Mouse (Mus musculus): ENCODE results near the gene Rbfox3. TPM values are rescaled to one million over a fixed set of nuclear protein-coding genes. Genes with fewer than 3 reads are reported as not detected.

Gene Rbfox3
- polyA plus RNA-seq, 1 experiment from 2014 or later: 1.5 TPM

- no peak for ATAC-seq (ENCODE audit: insufficient number of reproducible peaks, insufficient read depth, low FRiP score, low TSS enrichment, low read depth)
- Histone ChIP-seq H3K36me3 (no peaks in the 10 kb centered on the region), H3K27me3 (peaks cover 27% of the 10 kb centered on the region), H3K27ac (no peak overlapping the region), H3K4me3 (no peak overlapping the region), H3K9ac (no peak overlapping the region), H3K4me1 (peaks cover 11% of the 10 kb centered on the region; the same call in 1 of the 2 replicates), H3K4me2 (no peak overlapping the region), H3K9me3 (no peaks in the 10 kb centered on the region)
- WGBS: 16% methylated on average over 4 of the region's 4 CpGs
Observed at GRCm38 (mm10) chr11:118553926-118554325, 357.5 kb downstream of the Rbfox3 start.

GRCm38 (mm10) chr11:118553001-118553400 is 358.4 kb downstream of the Rbfox3 start:
- Histone ChIP-seq H3K4me2 (no peak overlapping the region), H3K4me1 (peaks cover 11% of the 10 kb centered on the region; the same call in 1 of the 2 replicates), H3K27ac (no peak overlapping the region), H3K9me3 (no peaks in the 10 kb centered on the region), H3K36me3 (no peaks in the 10 kb centered on the region), H3K9ac (no peak overlapping the region), H3K4me3 (no peak overlapping the region), H3K27me3 (peaks cover 27% of the 10 kb centered on the region)
- ATAC-seq (ENCODE audit: insufficient number of reproducible peaks, insufficient read depth, low FRiP score, low TSS enrichment, low read depth): no peak
- WGBS: 35% methylated on average over 6 of the region's 6 CpGs

GRCm38 (mm10) chr11:118552478-118552877 is 358.9 kb downstream of the Rbfox3 start:
- H3K27ac ChIP-seq: no peak overlapping the region
- peaks cover 27% of the 10 kb centered on the region for H3K27me3 ChIP-seq
- peaks cover 11% of the 10 kb centered on the region; the same call in 1 of the 2 replicates for H3K4me1 ChIP-seq
- H3K36me3 ChIP-seq: no peaks in the 10 kb centered on the region
- H3K9me3 ChIP-seq: no peaks in the 10 kb centered on the region
- no peak overlapping the region for H3K4me3 ChIP-seq
- H3K4me2 ChIP-seq: no peak overlapping the region
- no peak for ATAC-seq (ENCODE audit: insufficient number of reproducible peaks, insufficient read depth, low FRiP score, low TSS enrichment, low read depth)
- H3K9ac ChIP-seq: no peak overlapping the region
- 73% methylated on average over 3 of the region's 4 CpGs for WGBS

GRCm38 (mm10) chr11:118551705-118552104 is 359.7 kb downstream of the Rbfox3 start:
- peaks cover 27% of the 10 kb centered on the region for H3K27me3 ChIP-seq
- WGBS: 31% methylated on average over 3 of the region's 3 CpGs
- no peak overlapping the region for H3K9ac ChIP-seq
- H3K4me1 ChIP-seq: peaks cover 11% of the 10 kb centered on the region; the same call in 1 of the 2 replicates
- H3K4me2 ChIP-seq: no peak overlapping the region
- no peaks in the 10 kb centered on the region for H3K36me3 ChIP-seq
- no peaks in the 10 kb centered on the region for H3K9me3 ChIP-seq
- H3K27ac ChIP-seq: no peak overlapping the region
- H3K4me3 ChIP-seq: no peak overlapping the region
- ATAC-seq (ENCODE audit: insufficient number of reproducible peaks, insufficient read depth, low FRiP score, low TSS enrichment, low read depth): no peak

GRCm38 (mm10) chr11:118550773-118551520 is 360.4 kb downstream of the Rbfox3 start:
- no peak overlapping the region for H3K4me3 ChIP-seq
- no peaks in the 10 kb centered on the region for H3K9me3 ChIP-seq
- no peak for ATAC-seq (ENCODE audit: insufficient number of reproducible peaks, insufficient read depth, low FRiP score, low TSS enrichment, low read depth)
- peaks cover 27% of the 10 kb centered on the region for H3K27me3 ChIP-seq
- H3K36me3 ChIP-seq: no peaks in the 10 kb centered on the region
- no peak overlapping the region for H3K4me2 ChIP-seq
- H3K9ac ChIP-seq: no peak overlapping the region
- H3K27ac ChIP-seq: no peak overlapping the region
- H3K4me1 ChIP-seq: peaks cover 11% of the 10 kb centered on the region; the same call in 1 of the 2 replicates
- 23% methylated on average over 17 of the region's 17 CpGs for WGBS

- no peak overlapping the region for H3K4me3 ChIP-seq
- ATAC-seq (ENCODE audit: insufficient number of reproducible peaks, insufficient read depth, low FRiP score, low TSS enrichment, low read depth): no peak
- WGBS: 81% methylated on average over 9 of the region's 9 CpGs
- H3K27ac ChIP-seq: no peak overlapping the region
- H3K9ac ChIP-seq: no peak overlapping the region
- H3K36me3 ChIP-seq: no peaks in the 10 kb centered on the region
- no peak overlapping the region for H3K4me2 ChIP-seq
- peaks cover 10% of the 10 kb centered on the region for H3K27me3 ChIP-seq
- H3K9me3 ChIP-seq: no peaks in the 10 kb centered on the region
- H3K4me1 ChIP-seq: 0 out of 2 replicates have a peak, but pooled peaks cover 3% of the 10 kb centered on the region
Observed at GRCm38 (mm10) chr11:118548242-118548641, 363.2 kb downstream of the Rbfox3 start.

- Histone ChIP-seq H3K27ac (no peak overlapping the region), H3K9me3 (no peaks in the 10 kb centered on the region), H3K4me3 (no peak overlapping the region), H3K4me1 (peaks cover 7% of the 10 kb centered on the region; the same call in 1 of the 2 replicates), H3K36me3 (no peaks in the 10 kb centered on the region), H3K4me2 (no peak overlapping the region), H3K9ac (no peak overlapping the region), H3K27me3 (peaks cover 7% of the 10 kb centered on the region)
- 70% methylated on average over 8 of the region's 8 CpGs for WGBS
- ATAC-seq (ENCODE audit: insufficient number of reproducible peaks, insufficient read depth, low FRiP score, low TSS enrichment, low read depth): no peak
Observed at GRCm38 (mm10) chr11:118546269-118546668, 365.1 kb downstream of the Rbfox3 start.

- peaks cover 4% of the 10 kb centered on the region for H3K27me3 ChIP-seq
- no peaks in the 10 kb centered on the region for H3K36me3 ChIP-seq
- 25% methylated on average over 4 of the region's 4 CpGs for WGBS
- H3K4me1 ChIP-seq: peaks cover 7% of the 10 kb centered on the region; the same call in 1 of the 2 replicates
- no peaks in the 10 kb centered on the region for H3K9me3 ChIP-seq
- ATAC-seq (ENCODE audit: insufficient number of reproducible peaks, insufficient read depth, low FRiP score, low TSS enrichment, low read depth): no peak
- no peak overlapping the region for H3K9ac ChIP-seq
- H3K27ac ChIP-seq: no peak overlapping the region
- no peak overlapping the region for H3K4me3 ChIP-seq
- H3K4me2 ChIP-seq: no peak overlapping the region
Observed at GRCm38 (mm10) chr11:118545690-118546089, 365.7 kb downstream of the Rbfox3 start.

- H3K27me3 ChIP-seq: 0 out of 2 replicates have a peak, but pooled peaks cover 3% of the 10 kb centered on the region
- H3K4me3 ChIP-seq: no peak overlapping the region
- no peaks in the 10 kb centered on the region for H3K36me3 ChIP-seq
- 66% methylated on average over 6 of the region's 6 CpGs for WGBS
- H3K27ac ChIP-seq: no peak overlapping the region
- no peak for ATAC-seq (ENCODE audit: insufficient number of reproducible peaks, insufficient read depth, low FRiP score, low TSS enrichment, low read depth)
- H3K9ac ChIP-seq: no peak overlapping the region
- H3K4me1 ChIP-seq: peaks cover 4% of the 10 kb centered on the region; the same call in 1 of the 2 replicates
- no peaks in the 10 kb centered on the region for H3K9me3 ChIP-seq
- no peak overlapping the region for H3K4me2 ChIP-seq
Observed at GRCm38 (mm10) chr11:118544564-118544963, 366.8 kb downstream of the Rbfox3 start.

GRCm38 (mm10) chr11:118542906-118543305 is 368.5 kb downstream of the Rbfox3 start:
- Histone ChIP-seq H3K4me1 (peaks cover 4% of the 10 kb centered on the region; the same call in 1 of the 2 replicates), H3K27ac (no peak overlapping the region), H3K36me3 (no peaks in the 10 kb centered on the region), H3K27me3 (0 out of 2 replicates have a peak, but pooled peaks cover 3% of the 10 kb centered on the region), H3K4me3 (no peak overlapping the region), H3K9me3 (no peaks in the 10 kb centered on the region), H3K9ac (no peak overlapping the region), H3K4me2 (no peak overlapping the region)
- ATAC-seq (ENCODE audit: insufficient number of reproducible peaks, insufficient read depth, low FRiP score, low TSS enrichment, low read depth): no peak
- WGBS: 78% methylated on average over 7 of the region's 7 CpGs

GRCm38 (mm10) chr11:118540411-118541026 is 370.9 kb downstream of the Rbfox3 start:
- H3K36me3 ChIP-seq: no peaks in the 10 kb centered on the region
- no peak overlapping the region for H3K4me3 ChIP-seq
- no peak overlapping the region for H3K27ac ChIP-seq
- no peaks in the 10 kb centered on the region for H3K9me3 ChIP-seq
- no peak overlapping the region for H3K4me2 ChIP-seq
- WGBS: 46% methylated on average over 12 of the region's 12 CpGs
- peaks cover 3% of the 10 kb centered on the region; the same call in 1 of the 2 replicates for H3K27me3 ChIP-seq
- peaks cover 4% of the 10 kb centered on the region; the same call in 1 of the 2 replicates for H3K4me1 ChIP-seq
- no peak overlapping the region for H3K9ac ChIP-seq
- ATAC-seq (ENCODE audit: insufficient number of reproducible peaks, insufficient read depth, low FRiP score, low TSS enrichment, low read depth): no peak
